Mouse (Mus musculus) gonadal fat pad, adult 2 months (tissue): ENCODE measurements around the gene Dgkh. TPM values are rescaled to one million over a fixed set of nuclear protein-coding genes. Genes with fewer than 3 reads are reported as not detected.
A peak's percentile ranks its signal among the peaks of the same experiment; 100 is the strongest.

Source experiments
- DNase-seq: peaks from one replicate; pipeline ENCODE4 v3.0.0-alpha.2; 2012; ENCODE audit warnings: low read depth
- polyA plus RNA-seq: library from polyadenylated mRNA; depleted of rRNA; stranded (reverse); fragments of >200 nt; gene quantifications from 2 replicates; pipeline ENCODE4 v1.2.3, GENCODE M21; 2012

The Dgkh gene
- polyA plus RNA-seq, 1 experiment: 2.1 TPM

GRCm38 (mm10) chr14:78674606-78675005 lies 58.0 kb downstream of the Dgkh start:
- DNase-seq: no peak

- no peak for DNase-seq
Measured at GRCm38 (mm10) chr14:78669986-78670385, 62.6 kb downstream of the Dgkh start.

- DNase-seq: no peak
Measured at GRCm38 (mm10) chr14:78668291-78668690, 64.3 kb downstream of the Dgkh start.

GRCm38 (mm10) chr14:78667763-78668162 lies 64.8 kb downstream of the Dgkh start:
- DNase-seq: no peak

GRCm38 (mm10) chr14:78662641-78663040 lies 69.9 kb downstream of the Dgkh start:
- DNase-seq: no peak

GRCm38 (mm10) chr14:78661462-78661861 lies 71.1 kb downstream of the Dgkh start:
- DNase-seq: peak; percentile 26

GRCm38 (mm10) chr14:78658697-78659096 lies 73.9 kb downstream of the Dgkh start:
- no peak for DNase-seq

- DNase-seq: no peak
Measured at GRCm38 (mm10) chr14:78656832-78657626, 75.5 kb downstream of the Dgkh start.

- no peak for DNase-seq
Measured at GRCm38 (mm10) chr14:78654939-78655556, 77.5 kb downstream of the Dgkh start.

- no peak for DNase-seq
Measured at GRCm38 (mm10) chr14:78654196-78654595, 78.4 kb downstream of the Dgkh start.

GRCm38 (mm10) chr14:78653333-78653732 lies 79.2 kb downstream of the Dgkh start:
- no peak for DNase-seq

GRCm38 (mm10) chr14:78651696-78652095 lies 80.9 kb downstream of the Dgkh start:
- no peak for DNase-seq

- DNase-seq: no peak
Measured at GRCm38 (mm10) chr14:78650379-78651095, 82.0 kb downstream of the Dgkh start.

- no peak for DNase-seq
Measured at GRCm38 (mm10) chr14:78649525-78650274, 82.9 kb downstream of the Dgkh start.

GRCm38 (mm10) chr14:78645622-78646021 lies 87.0 kb downstream of the Dgkh start:
- no peak for DNase-seq

- DNase-seq: no peak
Measured at GRCm38 (mm10) chr14:78641314-78641713, 91.3 kb downstream of the Dgkh start.

- no peak for DNase-seq
Measured at GRCm38 (mm10) chr14:78639691-78640090, 92.9 kb downstream of the Dgkh start.

- no peak for DNase-seq
Measured at GRCm38 (mm10) chr14:78635612-78636400, 96.8 kb downstream of the Dgkh start.

- DNase-seq: no peak
Measured at GRCm38 (mm10) chr14:78632747-78633146, 99.8 kb downstream of the Dgkh start.

- no peak for DNase-seq
Measured at GRCm38 (mm10) chr14:78630923-78631875, 101.4 kb downstream of the Dgkh start.
